Mouse (Mus musculus): ENCODE data around the gene Agbl5.

DNA sequence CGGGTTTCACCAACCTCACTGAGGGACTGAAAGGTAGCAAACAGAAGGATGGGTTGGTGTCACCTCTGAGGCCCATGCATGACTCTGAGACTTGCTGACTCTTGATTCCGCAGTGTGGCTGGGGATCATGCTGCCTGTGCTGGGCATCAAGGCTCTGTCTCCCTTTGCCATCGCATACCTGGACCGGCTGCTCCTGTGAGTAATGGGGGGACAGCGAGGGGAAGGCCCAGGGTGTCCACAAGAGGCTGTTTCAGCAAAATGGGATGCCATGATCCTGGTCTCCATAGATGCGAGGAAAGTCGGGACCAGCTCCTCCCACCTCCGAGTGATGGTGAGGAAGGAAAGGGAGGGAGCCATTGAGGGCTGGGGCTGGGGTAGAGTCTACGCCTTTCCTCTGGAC is 15.9 kb upstream of the Agbl5 start:
- TF ChIP-seq E2F4 (IDR thresholded peaks at IDR 0.05; ENCODE audit: insufficient read depth) (no peak), MAX (IDR thresholded peaks at IDR 0.05; ENCODE audit: low read depth) (no peak), SRF (IDR thresholded peaks at IDR 0.05; ENCODE audit: control insufficient read depth, insufficient read length, low read depth) (no peak), POLR2A (IDR thresholded peaks at IDR 0.05; ENCODE audit: insufficient read length, low read depth) (no peak)
